Mouse (Mus musculus): ENCODE data around the gene Hoxb9. TPM values are rescaled to one million over a fixed set of nuclear protein-coding genes. Genes with fewer than 3 reads are reported as not detected.
A peak's percentile ranks its signal among the peaks of the same experiment; 100 is the strongest.

Hoxb9 gene
- not detected in 3 replicates for total RNA-seq (2017)

DNA sequence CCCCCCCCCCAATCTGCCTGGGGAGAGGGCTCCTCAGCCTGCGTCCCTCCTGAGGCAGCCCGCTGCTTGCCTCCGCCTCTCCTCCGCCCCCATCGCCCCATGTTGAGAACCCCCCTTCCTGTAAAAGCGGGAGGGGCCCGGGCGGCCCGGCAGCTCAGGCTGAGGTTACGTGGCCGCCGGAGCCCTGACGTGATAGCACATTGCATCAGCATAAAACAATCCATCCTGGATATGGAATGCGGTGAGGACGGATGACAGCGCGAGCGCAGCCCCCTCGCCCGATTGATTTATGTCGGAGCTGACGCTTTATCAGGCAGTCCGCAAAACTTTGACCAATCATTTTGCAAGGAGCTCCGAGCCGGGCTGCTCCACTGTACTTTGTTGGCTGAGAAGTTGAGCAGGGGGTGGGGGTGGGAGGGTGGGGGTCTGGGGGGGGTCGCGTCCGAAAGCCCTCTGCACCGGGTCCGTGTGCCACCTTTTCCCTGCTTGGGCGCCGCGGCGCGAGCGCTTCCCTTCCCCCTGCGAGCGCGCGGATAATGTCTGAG is at the start of gene Hoxb9:
TSS of gene Hoxb9 (plus strand) at position 462 of the 545 bp plus-strand sequence.
- ATAC-seq (replicated peaks; ENCODE audit: insufficient number of reproducible peaks, low FRiP score, low TSS enrichment, poor library complexity, severe bottlenecking), result no peak

DNA sequence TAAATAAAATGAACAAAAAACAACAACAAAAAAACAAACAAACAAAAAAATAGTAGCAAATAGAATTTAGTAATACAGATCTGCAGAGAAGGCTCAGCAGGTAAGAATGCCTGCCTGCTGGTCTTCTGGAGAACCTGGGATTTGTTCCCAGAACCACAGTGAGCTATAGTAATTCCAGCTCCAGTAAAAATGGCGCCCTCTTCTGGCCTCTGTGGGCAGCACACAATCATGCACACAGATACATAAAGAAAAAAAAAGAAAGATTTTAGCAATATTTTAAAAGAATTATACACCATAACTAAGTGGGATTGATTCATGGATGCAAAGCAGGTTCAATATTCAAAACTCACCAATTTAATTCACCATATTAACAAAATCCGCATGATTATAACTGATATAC is 47.4 kb upstream of the Hoxb9 start:
- no peak for ATAC-seq (replicated peaks; ENCODE audit: insufficient number of reproducible peaks, low FRiP score, low TSS enrichment, poor library complexity, severe bottlenecking)

DNA sequence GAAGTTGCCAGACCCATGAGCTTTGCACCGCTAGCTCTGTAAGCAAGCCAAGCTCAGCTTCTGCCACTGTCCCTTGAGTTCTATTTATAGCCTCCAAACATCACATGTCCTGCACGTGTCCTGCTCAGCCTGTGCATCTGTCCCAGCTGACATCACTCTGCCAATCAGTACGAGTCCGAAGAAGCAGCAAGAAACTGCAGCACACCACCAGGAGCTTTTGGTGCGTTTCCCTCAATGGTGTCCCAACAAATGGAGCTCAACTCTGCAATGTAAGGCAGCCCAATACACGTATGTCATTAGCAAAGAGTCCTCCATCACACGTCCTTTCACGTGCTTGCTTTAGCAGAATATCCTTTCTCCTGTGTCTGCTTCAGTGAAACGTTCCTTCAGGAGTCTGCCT is 43.6 kb upstream of the Hoxb9 start:
- ATAC-seq (replicated peaks; ENCODE audit: insufficient number of reproducible peaks, low FRiP score, low TSS enrichment, poor library complexity, severe bottlenecking), result no peak

DNA sequence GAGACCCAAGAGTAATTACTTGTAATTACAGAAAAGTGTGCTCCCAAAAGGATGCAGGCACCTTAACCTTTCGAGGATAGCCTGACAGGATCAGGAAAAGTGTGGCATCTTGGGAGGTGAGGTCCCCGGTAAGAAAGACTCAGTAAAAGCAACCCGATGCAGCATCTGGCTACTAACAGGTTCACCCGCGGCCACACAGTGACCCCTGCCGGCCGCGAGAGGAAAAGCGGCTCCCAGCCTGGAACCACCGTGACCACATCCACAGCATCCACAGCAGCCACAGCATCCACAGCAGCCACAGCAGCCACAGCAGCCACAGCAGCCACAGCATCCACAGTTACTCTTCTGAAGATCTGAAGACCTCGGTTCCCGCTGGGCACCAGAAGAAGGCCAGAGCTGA is 36.4 kb upstream of the Hoxb9 start:
- ATAC-seq (replicated peaks; ENCODE audit: insufficient number of reproducible peaks, low FRiP score, low TSS enrichment, poor library complexity, severe bottlenecking), result peak; percentile 79

DNA sequence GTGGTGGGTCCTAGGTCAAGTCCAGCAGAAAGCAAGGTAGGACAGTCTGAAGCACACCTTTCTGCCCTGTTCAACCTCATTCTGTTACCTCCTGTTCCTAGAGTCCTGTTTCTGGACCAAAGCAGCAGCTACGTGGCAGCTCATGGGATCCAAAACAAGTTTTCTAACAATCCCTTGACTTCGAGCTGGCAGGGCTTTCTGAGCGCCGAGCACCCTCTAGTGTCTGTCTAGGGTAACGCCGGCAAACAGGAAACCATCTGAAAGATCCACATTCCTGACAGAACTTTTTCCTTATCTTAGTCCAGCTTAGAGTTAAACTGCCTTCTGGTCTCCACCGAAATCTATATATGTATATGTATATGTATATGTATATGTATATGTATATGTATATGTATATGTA is 31.0 kb upstream of the Hoxb9 start:
- ATAC-seq (replicated peaks; ENCODE audit: insufficient number of reproducible peaks, low FRiP score, low TSS enrichment, poor library complexity, severe bottlenecking), result no peak

DNA sequence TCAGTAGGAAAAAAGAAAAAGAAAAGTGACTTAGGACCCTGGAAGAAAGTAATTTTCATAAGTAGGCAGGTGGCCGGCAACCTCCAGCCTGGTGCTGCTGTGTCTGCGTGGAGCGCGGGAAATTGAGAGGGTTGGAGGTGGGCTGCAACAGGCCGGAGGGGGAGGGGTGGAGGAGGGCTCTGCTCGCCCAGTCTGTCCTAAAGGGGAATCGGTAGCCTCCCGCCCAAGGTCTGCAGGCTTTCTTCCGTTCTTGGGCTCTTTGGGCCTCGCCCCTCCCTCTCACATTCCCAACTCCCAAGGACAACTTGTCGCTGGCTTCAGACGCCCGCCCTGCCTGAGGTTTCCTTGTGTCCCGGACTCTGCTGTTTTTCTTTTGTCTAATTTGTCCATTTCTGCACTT is 20.4 kb upstream of the Hoxb9 start:
- ATAC-seq (replicated peaks; ENCODE audit: insufficient number of reproducible peaks, low FRiP score, low TSS enrichment, poor library complexity, severe bottlenecking), result no peak

DNA sequence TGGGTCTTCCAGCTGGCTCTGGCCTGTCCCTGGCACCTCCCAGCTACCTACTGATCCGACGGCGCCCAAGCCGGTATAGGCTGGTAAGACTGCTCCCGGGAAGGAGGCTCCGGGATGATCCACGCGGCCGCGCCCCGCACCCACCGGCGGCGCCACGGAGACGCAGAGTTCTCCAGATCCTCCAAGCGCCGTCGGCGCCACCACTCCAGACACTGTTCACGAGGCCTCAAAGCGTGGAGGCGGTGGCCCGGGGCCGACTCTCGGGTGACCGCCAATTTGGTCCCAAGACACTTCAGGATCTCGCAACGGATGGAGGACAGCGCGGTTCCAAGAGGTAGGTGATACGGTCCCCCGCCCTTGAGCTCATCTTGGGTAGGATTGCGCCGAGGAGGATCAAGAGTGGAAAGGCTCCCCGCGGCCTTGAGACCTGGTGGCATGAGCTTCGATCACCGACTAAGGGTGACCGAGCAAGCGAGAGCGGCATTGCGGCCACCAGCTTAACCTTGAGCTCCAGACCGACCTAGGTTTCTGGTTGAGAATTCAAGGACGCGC is 19.7 kb upstream of the Hoxb9 start:
- ATAC-seq (replicated peaks; ENCODE audit: insufficient number of reproducible peaks, low FRiP score, low TSS enrichment, poor library complexity, severe bottlenecking), result no peak

DNA sequence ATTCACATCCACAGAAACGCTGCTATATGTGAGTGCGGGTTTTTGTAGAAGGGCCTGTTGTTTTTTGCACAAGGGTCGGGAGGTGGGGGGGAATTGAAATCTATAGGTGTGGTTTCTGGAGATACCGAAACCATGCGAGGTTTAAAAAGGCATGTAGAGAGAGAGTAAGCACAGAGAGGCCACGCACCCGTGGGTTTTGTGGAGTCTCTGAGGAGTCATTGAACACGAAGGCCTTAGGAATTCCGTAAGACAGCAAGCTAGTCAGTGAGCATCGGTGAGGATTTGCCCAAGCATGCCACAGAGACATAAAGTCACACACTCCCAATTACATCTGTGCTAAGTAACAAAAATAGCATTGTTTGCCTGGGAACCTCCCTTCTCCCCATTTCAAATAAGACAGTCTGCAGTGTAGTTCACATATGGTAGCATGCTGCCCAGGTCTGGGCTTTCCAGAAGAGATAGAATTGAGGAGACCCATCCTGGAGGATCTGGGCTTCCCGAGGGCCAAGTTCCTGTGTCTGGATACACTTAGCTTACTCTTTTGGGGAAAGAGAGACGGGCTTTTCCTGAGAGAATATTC is 18.6 kb upstream of the Hoxb9 start:
- no peak for ATAC-seq (replicated peaks; ENCODE audit: insufficient number of reproducible peaks, low FRiP score, low TSS enrichment, poor library complexity, severe bottlenecking)

DNA sequence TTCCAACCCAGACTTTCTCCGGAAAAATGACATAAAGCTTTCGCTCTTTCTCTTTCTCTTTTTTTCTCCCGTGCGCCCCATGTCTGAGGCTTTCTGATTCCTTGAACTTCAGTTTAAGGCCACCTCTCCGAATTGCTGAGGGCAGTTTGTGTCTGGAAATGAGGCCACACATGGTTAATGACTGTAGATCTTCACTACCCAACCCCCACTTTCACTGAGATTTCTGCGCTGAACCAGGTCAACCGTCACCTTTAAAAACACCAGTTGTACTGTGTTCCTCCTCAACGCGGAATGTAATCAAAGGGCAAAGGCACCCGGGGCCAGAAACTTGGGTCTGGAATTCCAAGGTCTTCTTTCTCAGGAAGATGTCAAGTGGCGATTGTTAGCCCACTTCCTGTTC is 17.0 kb upstream of the Hoxb9 start:
- no peak for ATAC-seq (replicated peaks; ENCODE audit: insufficient number of reproducible peaks, low FRiP score, low TSS enrichment, poor library complexity, severe bottlenecking)

DNA sequence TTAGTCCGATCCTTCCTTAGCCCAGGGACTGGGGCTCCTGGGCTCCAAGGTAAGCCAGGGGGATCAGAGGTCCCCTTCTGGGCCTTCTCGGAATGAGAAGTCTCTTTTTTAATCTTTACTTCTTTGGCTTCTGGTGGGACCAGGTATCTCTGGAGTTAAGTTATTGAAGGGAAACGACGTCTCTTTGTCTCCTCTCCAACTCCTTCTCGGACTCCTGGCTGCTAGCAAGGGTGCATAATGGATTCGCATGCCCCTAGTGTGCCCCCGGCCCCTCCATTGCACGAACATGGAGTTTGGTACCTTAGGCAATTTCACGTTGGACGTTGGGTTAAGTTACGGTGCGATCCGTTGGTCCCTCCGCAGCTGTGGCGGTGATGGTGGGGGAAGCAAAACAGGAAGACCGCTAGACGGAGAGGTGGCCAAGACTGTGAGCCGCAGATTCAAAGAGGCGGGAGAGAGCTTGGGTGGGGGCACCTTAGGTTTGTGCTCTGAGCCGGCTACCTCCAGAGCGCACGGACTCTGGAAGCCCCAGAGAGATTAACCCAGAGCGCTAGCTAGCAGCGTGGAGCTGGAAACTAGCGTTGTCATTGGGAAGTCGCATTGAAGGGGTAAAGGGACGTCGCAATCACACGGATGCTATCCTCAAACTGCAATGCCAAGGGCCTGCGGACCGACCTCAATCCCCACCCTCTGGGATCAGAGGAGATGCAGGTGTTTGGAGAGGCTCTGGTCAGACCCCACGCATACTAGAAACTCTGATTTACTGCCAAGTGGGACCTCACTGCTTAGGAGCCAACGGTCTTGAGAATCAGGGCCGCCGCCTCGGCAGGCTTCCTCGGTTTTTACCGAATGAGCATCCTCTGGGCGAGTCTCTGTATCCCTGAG is 15.9 kb upstream of the Hoxb9 start:
- ATAC-seq (replicated peaks; ENCODE audit: insufficient number of reproducible peaks, low FRiP score, low TSS enrichment, poor library complexity, severe bottlenecking), result no peak

DNA sequence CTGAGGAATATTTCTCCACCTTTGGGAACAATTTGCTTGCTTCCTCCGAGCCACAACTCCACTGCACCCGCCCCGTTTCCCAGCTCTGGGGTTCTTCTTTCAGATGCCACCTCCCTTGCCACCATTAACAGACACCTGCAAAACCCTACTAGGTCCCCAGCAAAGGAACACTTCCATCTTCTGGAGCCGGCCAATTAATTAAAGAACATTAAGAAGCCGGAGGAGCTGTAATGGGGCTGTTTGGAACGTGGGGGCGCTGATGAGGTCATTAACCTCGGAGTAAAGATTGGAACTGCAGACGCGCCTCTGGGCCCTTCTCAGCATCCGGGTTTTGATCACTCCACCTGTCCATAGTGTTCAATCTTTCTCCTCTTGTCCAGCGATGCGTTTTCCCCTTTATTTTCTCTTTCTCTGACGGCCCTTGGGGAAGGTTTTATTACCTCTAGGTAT is 15.2 kb upstream of the Hoxb9 start:
- ATAC-seq (replicated peaks; ENCODE audit: insufficient number of reproducible peaks, low FRiP score, low TSS enrichment, poor library complexity, severe bottlenecking), result no peak

DNA sequence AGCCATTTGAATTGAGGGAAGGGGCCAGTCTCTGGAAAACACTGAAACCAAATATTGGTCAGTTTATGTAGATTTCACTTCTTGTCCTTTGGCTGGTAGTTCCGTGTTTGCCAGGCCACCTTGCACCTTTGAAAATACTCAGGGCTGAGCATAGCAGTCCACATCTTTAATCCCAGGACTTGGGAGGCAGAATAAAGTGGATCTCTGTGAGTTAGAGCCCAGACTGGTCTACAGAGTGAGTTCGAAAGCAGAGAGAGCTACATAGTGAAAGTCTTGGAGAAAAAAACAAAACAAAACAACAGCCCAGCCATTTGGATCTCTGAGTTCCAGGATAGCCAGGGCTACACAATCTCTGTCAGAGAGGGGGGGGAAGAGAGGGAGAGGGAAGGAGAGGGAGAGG is 14.1 kb upstream of the Hoxb9 start:
- ATAC-seq (replicated peaks; ENCODE audit: insufficient number of reproducible peaks, low FRiP score, low TSS enrichment, poor library complexity, severe bottlenecking), result no peak

DNA sequence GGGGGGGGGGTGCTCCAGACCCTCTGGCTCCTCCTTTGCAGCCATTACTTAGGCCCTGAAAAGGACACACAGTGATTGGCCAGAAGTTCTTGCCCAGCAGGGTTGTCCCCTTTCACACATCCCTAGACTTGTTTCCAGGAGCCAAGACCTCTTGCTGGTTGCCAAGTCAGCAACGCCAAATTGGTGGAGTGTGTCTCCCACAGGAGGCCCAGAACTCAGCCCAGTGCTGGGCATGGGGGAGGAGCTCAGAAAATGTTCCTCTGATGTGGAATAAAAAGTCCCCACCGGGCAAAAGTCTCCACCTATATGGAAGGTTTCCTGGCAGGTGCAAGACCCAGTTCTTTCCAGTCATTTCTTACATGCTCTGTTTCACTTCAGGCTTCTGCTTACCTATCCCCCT is 12.2 kb upstream of the Hoxb9 start:
- no peak for ATAC-seq (replicated peaks; ENCODE audit: insufficient number of reproducible peaks, low FRiP score, low TSS enrichment, poor library complexity, severe bottlenecking)

DNA sequence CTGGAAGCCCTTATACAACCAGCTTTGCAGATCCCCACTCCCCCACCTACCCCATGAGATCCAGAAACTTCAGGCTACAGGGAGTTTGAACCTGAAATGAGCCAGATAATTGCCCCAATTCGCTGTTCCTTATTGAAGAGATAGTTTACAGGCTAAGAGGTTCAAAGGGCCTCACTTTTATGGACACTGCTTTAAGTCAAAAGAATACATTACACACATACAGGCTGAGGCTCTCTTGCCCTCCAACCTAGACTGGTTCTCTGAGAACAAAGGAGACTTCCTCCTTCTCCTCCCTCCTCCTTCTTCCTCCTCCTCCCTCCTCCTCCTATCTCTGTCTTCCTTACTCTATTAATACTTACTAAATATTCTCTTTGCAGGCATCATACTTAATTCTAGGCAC is 11.7 kb upstream of the Hoxb9 start:
- no peak for ATAC-seq (replicated peaks; ENCODE audit: insufficient number of reproducible peaks, low FRiP score, low TSS enrichment, poor library complexity, severe bottlenecking)

DNA sequence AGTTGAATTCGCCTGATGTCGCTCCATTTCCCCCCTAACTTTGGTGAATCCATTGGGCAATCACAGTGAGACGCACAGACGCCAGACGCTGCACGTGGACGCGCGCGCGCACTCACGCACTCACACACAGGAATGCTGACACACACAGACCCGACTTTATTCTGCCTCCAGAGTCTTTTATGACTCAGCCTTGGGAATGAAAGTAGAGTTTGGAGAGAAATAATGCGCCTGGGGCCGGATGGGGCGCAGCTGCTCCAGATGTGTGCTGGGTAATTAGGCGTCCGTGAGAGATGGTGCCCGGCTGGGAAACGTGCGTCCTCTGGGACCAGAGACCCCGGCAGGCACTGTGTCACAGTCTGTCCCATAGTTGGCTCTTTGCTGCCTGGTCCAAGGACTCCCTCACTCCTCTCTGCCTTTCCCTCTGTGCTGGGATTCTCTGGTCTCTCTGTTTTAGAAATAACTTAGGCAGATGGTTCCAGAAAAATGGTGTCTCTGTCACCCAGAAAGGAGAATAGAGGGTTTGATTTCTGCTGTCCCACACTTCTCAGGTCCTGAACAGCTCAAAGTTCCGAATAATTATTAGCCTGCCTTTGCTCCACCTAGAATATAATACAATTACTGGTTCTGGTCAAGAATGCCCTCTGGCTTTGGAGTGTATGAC is 10.8 kb upstream of the Hoxb9 start:
- ATAC-seq (replicated peaks; ENCODE audit: insufficient number of reproducible peaks, low FRiP score, low TSS enrichment, poor library complexity, severe bottlenecking), result no peak

DNA sequence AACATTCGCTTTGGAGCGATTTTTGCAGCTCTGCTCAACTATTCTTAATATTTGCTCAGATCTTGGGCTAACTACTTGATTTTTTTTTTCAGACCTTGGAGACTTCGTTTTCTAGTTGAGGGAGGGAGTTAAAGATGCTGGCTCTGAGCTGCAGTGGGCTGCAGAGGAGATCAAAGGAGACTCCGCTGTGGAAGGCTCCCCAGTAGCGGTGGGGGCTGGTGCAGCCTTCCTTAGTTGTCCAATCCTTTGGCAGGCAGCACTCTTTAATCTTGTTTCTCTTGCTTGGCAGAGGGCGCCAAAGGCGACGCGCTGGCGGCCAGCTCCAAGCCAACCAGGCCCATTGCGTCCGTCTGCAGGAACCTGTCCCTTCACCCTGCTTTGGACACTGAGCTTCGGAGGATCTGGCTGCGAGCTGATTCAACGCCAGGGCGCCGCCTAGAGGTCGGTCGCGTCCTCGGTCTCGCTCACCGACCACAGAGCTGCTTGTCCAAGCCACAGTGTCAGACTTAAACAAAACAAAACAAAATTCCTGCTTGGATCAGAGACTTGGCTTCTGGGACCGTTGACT is 9.8 kb upstream of the Hoxb9 start:
- ATAC-seq (replicated peaks; ENCODE audit: insufficient number of reproducible peaks, low FRiP score, low TSS enrichment, poor library complexity, severe bottlenecking), result no peak

DNA sequence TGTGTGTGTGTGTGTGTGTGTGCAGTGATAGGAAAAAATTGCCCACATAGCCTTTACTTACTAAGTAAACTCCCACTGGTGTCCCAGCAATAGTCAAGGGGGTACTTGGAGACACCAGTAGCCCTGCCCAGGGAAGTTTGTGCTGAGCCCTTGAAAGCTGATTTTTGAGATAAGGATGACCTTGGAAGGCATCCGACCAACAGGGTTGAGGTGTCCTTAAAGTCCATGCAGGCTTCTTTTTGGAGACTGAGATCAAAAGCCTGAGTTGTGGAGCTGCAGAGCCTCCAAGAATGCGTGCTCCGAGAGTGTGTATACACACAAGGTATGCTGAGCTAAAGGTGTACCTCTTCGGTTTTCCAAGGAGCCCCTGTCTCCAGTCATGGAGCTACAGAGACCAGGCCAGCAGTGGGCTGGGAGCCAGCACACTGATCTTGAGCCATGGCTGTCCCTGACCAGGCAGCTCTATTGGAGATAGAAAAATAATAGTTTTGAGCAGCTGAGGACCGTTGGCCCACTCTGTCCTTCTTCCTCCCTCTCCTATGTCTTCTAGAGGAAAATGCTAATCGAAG is 8.9 kb upstream of the Hoxb9 start:
- no peak for ATAC-seq (replicated peaks; ENCODE audit: insufficient number of reproducible peaks, low FRiP score, low TSS enrichment, poor library complexity, severe bottlenecking)

DNA sequence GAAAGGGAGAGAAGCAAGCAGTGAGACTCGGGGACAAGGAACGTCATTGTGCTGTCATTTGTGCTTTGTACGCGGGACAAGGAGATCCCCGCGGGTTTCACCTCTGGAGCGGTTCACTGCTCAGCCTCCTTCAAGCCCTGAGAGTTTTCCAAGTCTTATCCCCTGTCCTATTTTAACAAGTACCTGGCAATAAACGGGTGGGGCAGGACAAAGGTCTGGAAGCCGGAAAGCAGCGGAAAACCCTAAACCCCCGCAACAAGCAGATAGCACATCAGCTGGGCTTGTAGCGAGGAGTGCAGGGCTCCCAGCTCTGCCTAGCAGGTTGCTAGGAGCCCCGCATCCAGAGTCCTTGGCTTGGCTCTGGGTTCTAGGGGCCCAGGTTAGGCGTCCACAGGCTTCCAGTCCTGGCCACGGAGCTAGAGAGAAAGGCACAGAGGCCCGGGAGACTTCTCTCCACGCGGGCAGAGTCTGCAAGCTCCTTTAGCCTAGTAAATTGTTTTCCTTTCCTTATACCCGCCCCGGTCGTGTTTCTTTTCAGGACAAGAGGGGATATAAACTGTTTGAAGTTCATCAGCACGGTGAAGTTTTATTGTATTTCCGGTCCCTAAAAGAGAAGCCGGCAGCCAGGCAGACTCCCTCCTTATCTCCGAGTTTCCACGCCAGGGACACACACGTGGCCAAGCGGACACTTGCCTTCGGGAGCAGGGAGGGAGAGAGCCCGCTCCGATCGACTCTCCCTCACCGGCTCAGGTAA is 7.4 kb upstream of the Hoxb9 start:
- ATAC-seq (replicated peaks; ENCODE audit: insufficient number of reproducible peaks, low FRiP score, low TSS enrichment, poor library complexity, severe bottlenecking), result no peak
